Mouse (Mus musculus): ENCODE data around the gene Dnaja4. TPM values are rescaled to one million over a fixed set of nuclear protein-coding genes. Genes with fewer than 3 reads are reported as not detected.

The Dnaja4 gene
- polyA plus RNA-seq, 1 experiment from 2014 or later, result 4.7 TPM

- Histone ChIP-seq H3K4me3 (ENCODE audit: low read depth, low read length) (no peak overlapping the region), H3K36me3 (ENCODE audit: control insufficient read depth, insufficient read depth, low read length) (no peaks in the 10 kb centered on the region), H3K9me3 (ENCODE audit: control insufficient read depth, low read depth, low read length) (no peaks in the 10 kb centered on the region), H3K4me1 (ENCODE audit: control insufficient read depth, insufficient read depth, low read length) (no peaks in the 10 kb centered on the region), H3K27me3 (ENCODE audit: control insufficient read depth, insufficient read depth, low read length) (no peaks in the 10 kb centered on the region), H3K27ac (ENCODE audit: low read length) (no peak overlapping the region), H3K9ac (replicated peaks; ENCODE audit: low read depth, low read length) (no peak overlapping the region), H3K4me2 (replicated peaks; ENCODE audit: low read depth, low read length) (no peak overlapping the region)
- ATAC-seq (ENCODE audit: insufficient number of reproducible peaks, insufficient read depth, low FRiP score, low read depth), result no peak
- 83% methylated on average over 2 of the region's 2 CpGs for WGBS
Observed at GRCm38 (mm10) chr9:54751684-54752083, 53.0 kb downstream of the Dnaja4 start.

GRCm38 (mm10) chr9:54752201-54752943 is 53.7 kb downstream of the Dnaja4 start:
- no peak overlapping the region for H3K4me3 ChIP-seq (ENCODE audit: low read depth, low read length)
- H3K9me3 ChIP-seq (ENCODE audit: control insufficient read depth, low read depth, low read length), result no peaks in the 10 kb centered on the region
- H3K4me2 ChIP-seq (replicated peaks; ENCODE audit: low read depth, low read length), result no peak overlapping the region
- no peaks in the 10 kb centered on the region for H3K36me3 ChIP-seq (ENCODE audit: control insufficient read depth, insufficient read depth, low read length)
- 23% methylated on average over 21 of the region's 21 CpGs for WGBS
- no peak overlapping the region for H3K9ac ChIP-seq (replicated peaks; ENCODE audit: low read depth, low read length)
- no peak for ATAC-seq (ENCODE audit: insufficient number of reproducible peaks, insufficient read depth, low FRiP score, low read depth)
- no peak overlapping the region for H3K27ac ChIP-seq (ENCODE audit: low read length)
- H3K4me1 ChIP-seq (ENCODE audit: control insufficient read depth, insufficient read depth, low read length), result no peaks in the 10 kb centered on the region
- no peaks in the 10 kb centered on the region for H3K27me3 ChIP-seq (ENCODE audit: control insufficient read depth, insufficient read depth, low read length)

GRCm38 (mm10) chr9:54752944-54753295 is 54.2 kb downstream of the Dnaja4 start:
- 37% methylated on average over 11 of the region's 11 CpGs for WGBS
- Histone ChIP-seq H3K4me1 (ENCODE audit: control insufficient read depth, insufficient read depth, low read length) (no peaks in the 10 kb centered on the region), H3K9ac (replicated peaks; ENCODE audit: low read depth, low read length) (no peak overlapping the region), H3K36me3 (ENCODE audit: control insufficient read depth, insufficient read depth, low read length) (no peaks in the 10 kb centered on the region), H3K27ac (ENCODE audit: low read length) (no peak overlapping the region), H3K9me3 (ENCODE audit: control insufficient read depth, low read depth, low read length) (no peaks in the 10 kb centered on the region), H3K4me2 (replicated peaks; ENCODE audit: low read depth, low read length) (no peak overlapping the region), H3K27me3 (ENCODE audit: control insufficient read depth, insufficient read depth, low read length) (no peaks in the 10 kb centered on the region), H3K4me3 (ENCODE audit: low read depth, low read length) (no peak overlapping the region)
- ATAC-seq (ENCODE audit: insufficient number of reproducible peaks, insufficient read depth, low FRiP score, low read depth), result no peak

- no peaks in the 10 kb centered on the region for H3K36me3 ChIP-seq (ENCODE audit: control insufficient read depth, insufficient read depth, low read length)
- ATAC-seq (ENCODE audit: insufficient number of reproducible peaks, insufficient read depth, low FRiP score, low read depth), result no peak
- 0 out of 2 replicates have a peak, but pooled peaks cover 2% of the 10 kb centered on the region for H3K4me1 ChIP-seq (ENCODE audit: control insufficient read depth, insufficient read depth, low read length)
- WGBS, result 48% methylated on average over 6 of the region's 6 CpGs
- H3K27ac ChIP-seq (ENCODE audit: low read length), result no peak overlapping the region
- no peaks in the 10 kb centered on the region for H3K9me3 ChIP-seq (ENCODE audit: control insufficient read depth, low read depth, low read length)
- no peak overlapping the region for H3K4me2 ChIP-seq (replicated peaks; ENCODE audit: low read depth, low read length)
- no peak overlapping the region for H3K4me3 ChIP-seq (ENCODE audit: low read depth, low read length)
- H3K27me3 ChIP-seq (ENCODE audit: control insufficient read depth, insufficient read depth, low read length), result 0 out of 2 replicates have a peak, but pooled peaks cover 3% of the 10 kb centered on the region
- no peak overlapping the region for H3K9ac ChIP-seq (replicated peaks; ENCODE audit: low read depth, low read length)
Observed at GRCm38 (mm10) chr9:54759592-54759991, 60.9 kb downstream of the Dnaja4 start.

GRCm38 (mm10) chr9:54764091-54764490 is 65.4 kb downstream of the Dnaja4 start:
- no peaks in the 10 kb centered on the region for H3K9me3 ChIP-seq (ENCODE audit: control insufficient read depth, low read depth, low read length)
- 25% methylated on average over 12 of the region's 12 CpGs for WGBS
- peak overlapping the region; percentile 85 for H3K4me2 ChIP-seq (replicated peaks; ENCODE audit: low read depth, low read length)
- H3K4me1 ChIP-seq (ENCODE audit: control insufficient read depth, insufficient read depth, low read length), result peaks cover 13% of the 10 kb centered on the region
- peaks cover 16% of the 10 kb centered on the region for H3K27me3 ChIP-seq (ENCODE audit: control insufficient read depth, insufficient read depth, low read length)
- H3K4me3 ChIP-seq (ENCODE audit: low read depth, low read length), result peak overlapping the region; percentile 37
- H3K27ac ChIP-seq (ENCODE audit: low read length), result no peak overlapping the region
- ATAC-seq (ENCODE audit: insufficient number of reproducible peaks, insufficient read depth, low FRiP score, low read depth), result no peak
- H3K9ac ChIP-seq (replicated peaks; ENCODE audit: low read depth, low read length), result no peak overlapping the region
- H3K36me3 ChIP-seq (ENCODE audit: control insufficient read depth, insufficient read depth, low read length), result no peaks in the 10 kb centered on the region

GRCm38 (mm10) chr9:54764561-54765217 is 66.0 kb downstream of the Dnaja4 start, which contains the start of gene Crabp1:
Gene Crabp1 (plus strand): TSS chr9:54764748.
- Histone ChIP-seq H3K36me3 (ENCODE audit: control insufficient read depth, insufficient read depth, low read length) (no peaks in the 10 kb centered on the region), H3K9ac (replicated peaks; ENCODE audit: low read depth, low read length) (no peak within 1 kb of the TSS), H3K27me3 (ENCODE audit: control insufficient read depth, insufficient read depth, low read length) (peaks cover 16% of the 10 kb centered on the region), H3K9me3 (ENCODE audit: control insufficient read depth, low read depth, low read length) (no peaks in the 10 kb centered on the region), H3K27ac (ENCODE audit: low read length) (no peak within 1 kb of the TSS), H3K4me1 (ENCODE audit: control insufficient read depth, insufficient read depth, low read length) (peaks cover 13% of the 10 kb centered on the region), H3K4me2 (replicated peaks; ENCODE audit: low read depth, low read length) (peak within 1 kb of the TSS; percentile 85), H3K4me3 (ENCODE audit: low read depth, low read length) (peak within 1 kb of the TSS; percentile 37)
- ATAC-seq (ENCODE audit: insufficient number of reproducible peaks, insufficient read depth, low FRiP score, low read depth), result peak; percentile 59
- 1% methylated on average over 42 of the region's 45 CpGs for WGBS

- ATAC-seq (ENCODE audit: insufficient number of reproducible peaks, insufficient read depth, low FRiP score, low read depth), result no peak
- no peaks in the 10 kb centered on the region for H3K9me3 ChIP-seq (ENCODE audit: control insufficient read depth, low read depth, low read length)
- H3K9ac ChIP-seq (replicated peaks; ENCODE audit: low read depth, low read length), result no peak overlapping the region
- WGBS, result 1% methylated on average over 41 of the region's 41 CpGs
- peaks cover 16% of the 10 kb centered on the region for H3K27me3 ChIP-seq (ENCODE audit: control insufficient read depth, insufficient read depth, low read length)
- peaks cover 13% of the 10 kb centered on the region for H3K4me1 ChIP-seq (ENCODE audit: control insufficient read depth, insufficient read depth, low read length)
- H3K27ac ChIP-seq (ENCODE audit: low read length), result no peak overlapping the region
- peak overlapping the region; percentile 37 for H3K4me3 ChIP-seq (ENCODE audit: low read depth, low read length)
- no peaks in the 10 kb centered on the region for H3K36me3 ChIP-seq (ENCODE audit: control insufficient read depth, insufficient read depth, low read length)
- peak overlapping the region; percentile 85 for H3K4me2 ChIP-seq (replicated peaks; ENCODE audit: low read depth, low read length)
Observed at GRCm38 (mm10) chr9:54765336-54766085, 66.8 kb downstream of the Dnaja4 start.
